Mouse (Mus musculus) forebrain, embryonic 12.5 days (tissue): ENCODE measurements around the gene Prpf31. TPM values are rescaled to one million over a fixed set of nuclear protein-coding genes. Genes with fewer than 3 reads are reported as not detected.
"Not testable (repeated sequence)": the region's sequence is repeated elsewhere in the genome, so short reads cannot be mapped to it uniquely, and the experiment has no call there.

ENCODE experiments used
- ATAC-seq: fragments of 200-750 bp; cut with Nextera tagmentation; 2 replicates; pipeline ENCODE4 v1.8.0; 2017; ENCODE audit warnings: moderate TSS enrichment; ENCODE audit not compliant: low FRiP score
- H3K27ac ChIP-seq: fragments of 300-500 bp; sonication (generic); 2 replicates; pipeline ENCODE4 v1.5.1; 2016; ENCODE audit warnings: mild to moderate bottlenecking
- H3K27me3 ChIP-seq: fragments of 300-500 bp; sonication (generic); 2 replicates; pipeline ENCODE4 v1.6.1; 2016; ENCODE audit warnings: mild to moderate bottlenecking
- H3K36me3 ChIP-seq: fragments of 300-500 bp; sonication (generic); replicated peaks from 2 replicates; pipeline ENCODE4 v1.6.1; 2016; ENCODE audit warnings: mild to moderate bottlenecking
- H3K4me1 ChIP-seq: fragments of 300-500 bp; sonication (generic); 2 replicates; pipeline ENCODE4 v1.6.1; 2016
- H3K4me2 ChIP-seq: fragments of 300-500 bp; sonication (generic); 2 replicates; pipeline ENCODE4 v1.6.1; 2016; ENCODE audit warnings: mild to moderate bottlenecking, moderate library complexity
- H3K4me3 ChIP-seq: fragments of 300-500 bp; sonication (generic); replicated peaks from 2 replicates; pipeline ENCODE4 v1.5.1; 2016; ENCODE audit warnings: mild to moderate bottlenecking
- H3K9ac ChIP-seq: fragments of 300-500 bp; sonication (generic); 2 replicates; pipeline ENCODE4 v1.6.1; 2016; ENCODE audit warnings: mild to moderate bottlenecking
- H3K9me3 ChIP-seq: fragments of 300-500 bp; sonication (generic); 2 replicates; pipeline ENCODE4 v1.6.1; 2016
- WGBS: fragments of 180-500 bp; shearing (Covaris S2); methylation state at CpG from one replicate; pipeline ENCODE4 v1.1.7; 2016; 5-methylcytosine and 5-hydroxymethylcytosine counted together
- polyA plus RNA-seq: library from polyadenylated mRNA; unstranded; fragments of >200 nt; fragmentation: Nextera tagmentation; extraction: Ambion mirVana; gene quantifications from 2 replicates; pipeline ENCODE4 v1.2.1, GENCODE M21; 2016

Gene Prpf31
- 140 and 149 TPM in 2 replicates for polyA plus RNA-seq

GRCm38 (mm10) chr7:3629543-3630477, at the start of gene Prpf31, which contains the start of gene Tfpt:
Gene Prpf31 (plus strand): TSS chr7:3629985.
Gene Tfpt (minus strand): TSS chr7:3629929.
- Histone ChIP-seq H3K9me3 (no peaks in the 10 kb centered on the region), H3K4me3 (peak within 1 kb of the TSS; percentile 70), H3K4me2 (peak within 1 kb of the TSS; percentile 96), H3K27ac (peak within 1 kb of the TSS; percentile 59), H3K36me3 (peaks cover 39% of the 10 kb centered on the region), H3K9ac (peak within 1 kb of the TSS; percentile 89), H3K4me1 (peaks cover 20% of the 10 kb centered on the region), H3K27me3 (no peaks in the 10 kb centered on the region)
- WGBS, result 1% methylated on average over 47 of the region's 47 CpGs
- ATAC-seq, result peak; percentile 89

- no peak overlapping the region for H3K27ac ChIP-seq
- no peak overlapping the region for H3K9ac ChIP-seq
- H3K9me3 ChIP-seq, result no peaks in the 10 kb centered on the region
- no peak overlapping the region for H3K4me3 ChIP-seq
- H3K4me1 ChIP-seq, result no peaks in the 10 kb centered on the region
- no peak overlapping the region for H3K4me2 ChIP-seq
- H3K27me3 ChIP-seq, result no peaks in the 10 kb centered on the region
- 67% methylated on average over 2 of the region's 2 CpGs for WGBS
- H3K36me3 ChIP-seq, result no peaks in the 10 kb centered on the region
- no peak for ATAC-seq
These were observed 49.8 kb upstream of the Prpf31 start for GRCm38 (mm10) chr7:3580029-3580428.

DNA sequence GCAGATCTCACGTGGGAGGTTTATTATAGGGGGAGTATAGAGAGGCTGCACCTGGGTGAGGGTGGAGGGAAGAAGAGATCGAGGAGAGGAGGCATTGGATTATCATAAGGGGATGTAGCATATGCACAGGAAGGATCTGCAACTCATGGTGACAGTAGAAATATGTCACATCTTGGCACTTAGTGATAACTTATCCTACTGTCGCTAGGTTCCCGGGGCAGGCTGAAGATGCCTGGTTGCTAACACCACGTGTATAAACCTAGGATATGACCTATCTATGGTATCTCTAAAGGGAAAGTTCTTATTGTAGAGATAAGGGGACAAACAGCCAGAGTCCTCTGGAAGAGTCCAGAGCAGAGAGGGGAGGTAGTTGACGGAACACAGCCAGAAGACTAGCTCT, 44.0 kb upstream of the Prpf31 start:
- H3K36me3 ChIP-seq, result no peaks in the 10 kb centered on the region
- no peaks in the 10 kb centered on the region; the same call in 1 of the 2 replicates for H3K4me1 ChIP-seq
- no peaks in the 10 kb centered on the region for H3K9me3 ChIP-seq
- H3K9ac ChIP-seq, result no peak overlapping the region
- no peak overlapping the region for H3K4me2 ChIP-seq
- H3K4me3 ChIP-seq, result no peak overlapping the region
- ATAC-seq, result no peak
- H3K27ac ChIP-seq, result no peak overlapping the region
- 14% methylated on average over 6 of the region's 6 CpGs for WGBS
- H3K27me3 ChIP-seq, result no peaks in the 10 kb centered on the region

DNA sequence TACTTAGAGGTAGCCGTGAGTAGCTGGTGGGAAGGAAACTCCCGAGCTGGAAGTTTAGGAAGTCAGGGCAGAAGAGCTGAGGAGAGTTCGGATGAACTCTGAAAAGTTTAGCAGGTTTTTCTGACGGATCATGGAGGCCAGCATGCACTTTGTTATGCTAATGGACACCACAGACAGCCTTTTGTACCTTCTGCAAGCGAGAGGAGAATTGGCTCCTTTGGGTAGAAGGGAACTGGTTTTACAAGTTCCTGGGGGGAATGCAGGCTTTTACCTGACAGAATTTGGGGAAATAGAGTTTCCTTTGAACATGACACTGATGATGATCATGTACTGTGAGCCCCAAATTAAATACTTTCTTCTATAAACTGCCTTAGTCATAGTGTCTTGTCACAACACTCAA, 43.5 kb upstream of the Prpf31 start:
- Histone ChIP-seq H3K4me3 (no peak overlapping the region), H3K4me1 (no peaks in the 10 kb centered on the region; the same call in 1 of the 2 replicates), H3K9me3 (no peaks in the 10 kb centered on the region), H3K9ac (no peak overlapping the region), H3K36me3 (no peaks in the 10 kb centered on the region), H3K27me3 (no peaks in the 10 kb centered on the region), H3K4me2 (no peak overlapping the region), H3K27ac (no peak overlapping the region)
- no peak for ATAC-seq
- WGBS, result 4% methylated on average over 5 of the region's 5 CpGs

GRCm38 (mm10) chr7:3587292-3587691, 42.5 kb upstream of the Prpf31 start:
- no peaks in the 10 kb centered on the region for H3K36me3 ChIP-seq
- H3K27ac ChIP-seq, result no peak overlapping the region
- no peaks in the 10 kb centered on the region for H3K9me3 ChIP-seq
- no peaks in the 10 kb centered on the region for H3K27me3 ChIP-seq
- ATAC-seq, result no peak
- no peaks in the 10 kb centered on the region; the same call in 1 of the 2 replicates for H3K4me1 ChIP-seq
- no peak overlapping the region for H3K4me3 ChIP-seq
- 68% methylated on average over 1 of the region's 1 CpGs for WGBS
- no peak overlapping the region for H3K4me2 ChIP-seq
- H3K9ac ChIP-seq, result no peak overlapping the region

DNA sequence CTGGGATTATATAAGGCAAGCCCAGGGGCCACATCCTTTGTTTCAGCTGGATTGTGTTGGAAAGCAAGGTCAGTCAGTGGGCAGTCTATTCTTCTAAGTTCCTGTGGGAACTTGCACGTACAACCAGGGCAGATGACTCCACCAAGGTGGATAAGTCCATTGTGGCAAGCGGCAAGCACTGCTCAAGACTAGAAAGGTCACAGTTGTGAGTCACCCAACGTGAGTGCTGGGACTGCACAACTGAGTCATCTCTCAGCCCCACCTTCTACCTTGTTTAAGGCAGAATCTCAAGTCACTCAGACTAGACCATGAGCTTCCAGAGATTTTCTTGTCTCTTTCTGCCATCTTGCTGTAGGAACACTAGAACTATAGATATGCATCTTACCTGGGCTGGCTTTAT, 39.2 kb upstream of the Prpf31 start:
- 82% methylated on average over 3 of the region's 3 CpGs for WGBS
- H3K4me3 ChIP-seq, result no peak overlapping the region
- no peaks in the 10 kb centered on the region for H3K27me3 ChIP-seq
- no peak for ATAC-seq
- H3K4me2 ChIP-seq, result no peak overlapping the region
- H3K27ac ChIP-seq, result no peak overlapping the region
- no peaks in the 10 kb centered on the region for H3K9me3 ChIP-seq
- H3K9ac ChIP-seq, result no peak overlapping the region
- no peaks in the 10 kb centered on the region; the same call in 1 of the 2 replicates for H3K4me1 ChIP-seq
- no peaks in the 10 kb centered on the region for H3K36me3 ChIP-seq

DNA sequence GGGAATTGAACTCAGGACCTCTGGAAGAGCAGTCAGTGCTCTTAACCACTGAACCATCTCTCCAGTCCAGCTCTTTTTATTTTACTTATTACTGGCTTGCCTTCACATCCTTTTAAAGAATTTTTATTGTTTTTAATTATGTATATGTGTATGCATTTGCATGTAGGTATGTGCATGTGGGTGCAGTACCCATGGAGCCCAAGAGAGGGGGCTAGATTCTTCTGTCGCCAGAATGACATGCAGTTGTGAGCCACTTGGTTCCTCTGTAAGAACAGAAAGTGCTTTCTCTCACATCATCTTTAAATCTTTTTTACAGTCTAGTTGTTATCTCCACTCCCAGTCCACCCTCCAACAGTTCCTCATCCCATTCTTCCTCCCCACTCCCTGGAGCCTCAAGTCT, 38.3 kb upstream of the Prpf31 start:
- Histone ChIP-seq H3K36me3 (no peaks in the 10 kb centered on the region), H3K4me1 (no peaks in the 10 kb centered on the region; the same call in 1 of the 2 replicates), H3K4me3 (no peak overlapping the region), H3K9ac (no peak overlapping the region), H3K9me3 (no peaks in the 10 kb centered on the region), H3K4me2 (no peak overlapping the region), H3K27ac (no peak overlapping the region), H3K27me3 (no peaks in the 10 kb centered on the region)
- WGBS, result 79% methylated on average over 1 of the region's 1 CpGs
- no peak for ATAC-seq

DNA sequence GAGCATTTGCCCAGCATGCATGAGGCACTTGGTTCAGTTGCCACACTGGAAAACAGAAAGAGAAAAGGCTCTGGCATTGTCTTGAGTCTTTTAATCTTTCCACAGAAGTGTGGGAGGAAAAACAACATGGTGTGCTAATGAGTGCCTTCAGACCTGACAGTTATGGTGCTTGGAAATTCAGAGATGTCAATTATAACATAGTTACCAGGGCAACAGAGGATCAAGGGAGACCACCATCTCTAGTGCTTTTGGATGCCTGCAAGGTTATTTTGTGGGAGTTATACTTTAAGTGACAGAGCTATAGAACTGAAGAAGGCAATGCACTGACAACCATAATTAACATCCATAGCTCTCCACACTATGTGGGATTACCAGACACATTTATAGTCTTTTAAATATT, 35.9 kb upstream of the Prpf31 start:
- Histone ChIP-seq H3K27me3 (no peaks in the 10 kb centered on the region), H3K36me3 (no peaks in the 10 kb centered on the region)

DNA sequence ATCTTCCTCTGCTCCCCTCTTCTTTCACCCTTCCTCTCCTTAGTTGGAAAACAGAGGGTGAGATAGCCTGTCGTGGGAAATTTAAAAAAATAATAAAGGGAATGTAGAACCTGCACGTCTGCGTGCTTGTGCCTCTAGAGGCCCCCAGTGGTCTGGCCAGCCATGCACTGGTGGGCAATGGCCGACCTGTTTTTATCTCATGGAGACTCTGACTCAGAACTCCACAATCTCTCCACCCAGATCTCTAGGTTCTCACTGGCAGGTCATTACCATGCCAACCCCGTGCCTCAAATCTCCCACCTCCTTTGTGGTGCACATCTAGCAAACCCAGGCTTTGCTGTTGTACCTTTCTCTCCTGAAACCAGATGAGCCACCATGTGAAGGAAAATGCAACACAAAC, 35.1 kb upstream of the Prpf31 start:
- no peak overlapping the region for H3K4me3 ChIP-seq
- 24% methylated on average over 5 of the region's 5 CpGs for WGBS
- H3K27me3 ChIP-seq, result no peaks in the 10 kb centered on the region
- H3K36me3 ChIP-seq, result no peaks in the 10 kb centered on the region
- H3K4me1 ChIP-seq, result no peaks in the 10 kb centered on the region
- no peak overlapping the region for H3K27ac ChIP-seq
- H3K9me3 ChIP-seq, result no peaks in the 10 kb centered on the region
- no peak overlapping the region for H3K4me2 ChIP-seq
- H3K9ac ChIP-seq, result no peak overlapping the region
- no peak for ATAC-seq

More for the DNA sequence above, 35.9 kb upstream of the Prpf31 start:
- Histone ChIP-seq H3K9ac (no peak overlapping the region), H3K4me1 (no peaks in the 10 kb centered on the region), H3K4me2 (no peak overlapping the region), H3K4me3 (no peak overlapping the region), H3K27ac (no peak overlapping the region), H3K9me3 (no peaks in the 10 kb centered on the region)
- no peak for ATAC-seq

- 20% methylated on average over 9 of the region's 9 CpGs for WGBS
These were observed 34.6 kb upstream of the Prpf31 start for GRCm38 (mm10) chr7:3595146-3595545.

GRCm38 (mm10) chr7:3597755-3598154, 32.0 kb upstream of the Prpf31 start:
- not testable (repeated sequence) for H3K27me3 ChIP-seq, H3K4me3 ChIP-seq, H3K4me1 ChIP-seq, H3K4me2 ChIP-seq, ATAC-seq, H3K9me3 ChIP-seq, H3K27ac ChIP-seq, H3K9ac ChIP-seq, H3K36me3 ChIP-seq
- 84% methylated on average over 1 of the region's 1 CpGs for WGBS

More at GRCm38 (mm10) chr7:3595146-3595545, 34.6 kb upstream of the Prpf31 start:
- Histone ChIP-seq H3K4me3 (no peak overlapping the region), H3K27me3 (no peaks in the 10 kb centered on the region), H3K9ac (no peak overlapping the region), H3K4me2 (no peak overlapping the region), H3K27ac (no peak overlapping the region), H3K36me3 (no peaks in the 10 kb centered on the region), H3K9me3 (no peaks in the 10 kb centered on the region), H3K4me1 (no peaks in the 10 kb centered on the region)
- ATAC-seq, result no peak

- Histone ChIP-seq H3K9ac (no peak overlapping the region), H3K4me3 (no peak overlapping the region), H3K27me3 (no peaks in the 10 kb centered on the region), H3K36me3 (no peaks in the 10 kb centered on the region), H3K4me2 (no peak overlapping the region), H3K27ac (no peak overlapping the region), H3K4me1 (no peaks in the 10 kb centered on the region), H3K9me3 (no peaks in the 10 kb centered on the region)
- peak; percentile 61 for ATAC-seq
- 15% methylated on average over 4 of the region's 4 CpGs for WGBS
These were observed 28.7 kb upstream of the Prpf31 start for GRCm38 (mm10) chr7:3601119-3601518.

GRCm38 (mm10) chr7:3606798-3607197, 23.0 kb upstream of the Prpf31 start:
- Histone ChIP-seq H3K4me3 (no peak overlapping the region), H3K9me3 (no peaks in the 10 kb centered on the region), H3K9ac (no peak overlapping the region), H3K27ac (no peak overlapping the region), H3K4me1 (no peaks in the 10 kb centered on the region), H3K36me3 (no peaks in the 10 kb centered on the region), H3K4me2 (no peak overlapping the region), H3K27me3 (no peaks in the 10 kb centered on the region; the same call in 1 of the 2 replicates)
- no peak for ATAC-seq
- WGBS, result 18% methylated on average over 2 of the region's 2 CpGs
